Mouse (Mus musculus) frontal cortex, postnatal 36 days (tissue): ENCODE data around the gene Cd81.

Experiments used
- DNase-seq, 2 experiments: peaks; one replicate each; pipeline ENCODE4 v3.0.0; 2022; ENCODE audit warnings: low spot score in 2 of 2

Gene Cd81

DNA sequence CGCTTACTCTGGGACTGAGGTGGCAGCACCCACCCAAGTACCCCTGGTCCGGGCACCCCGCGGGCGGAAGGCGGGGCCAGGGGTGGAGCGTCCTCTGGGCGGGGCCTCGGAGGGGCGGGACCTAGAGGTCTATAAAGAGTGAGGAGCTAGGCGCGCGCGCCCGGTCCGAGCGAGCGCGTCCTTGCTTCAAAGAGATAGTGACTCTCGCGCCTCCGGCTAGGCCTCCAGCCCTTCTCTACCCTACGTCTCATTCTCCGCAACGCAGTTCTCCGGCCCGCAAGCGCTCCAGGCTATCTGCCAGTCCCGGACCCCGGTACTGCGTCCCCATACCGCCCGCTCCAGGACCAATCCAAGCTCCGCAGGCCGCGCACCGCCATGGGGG lies at the start of gene Cd81:
Gene Cd81, plus strand, starts transcription at position 114 of the 382 bp plus-strand sequence.
- peak; percentile 80 to 83 for DNase-seq

DNA sequence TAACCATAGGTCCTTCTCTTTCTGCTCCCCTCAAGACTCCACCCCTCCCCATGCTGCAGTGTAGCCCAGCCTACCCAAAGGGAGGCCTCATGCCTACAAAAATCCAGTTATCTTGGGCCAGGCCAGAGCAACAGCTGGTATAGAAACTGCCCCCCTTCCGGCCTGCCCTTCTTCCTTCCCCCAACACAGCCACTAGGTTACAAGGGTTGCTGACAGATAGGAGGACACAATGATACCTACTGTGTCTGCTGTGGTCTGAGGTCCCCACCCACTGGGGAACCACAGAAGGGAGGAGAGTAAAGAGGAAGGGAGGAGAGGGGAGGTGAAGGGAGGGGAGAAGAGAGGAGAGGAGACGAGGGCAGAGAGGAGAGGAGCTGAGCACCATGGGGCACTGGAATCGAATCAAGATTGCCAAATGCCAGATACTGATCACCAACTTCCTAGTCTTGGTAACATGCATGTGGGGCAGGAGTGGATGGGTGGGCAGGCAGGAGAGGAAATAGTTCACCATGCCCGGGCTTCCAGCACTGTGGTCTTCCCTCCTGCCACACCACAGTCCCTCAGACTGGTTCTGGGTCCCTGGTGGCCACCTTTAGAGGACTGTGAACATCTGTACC lies 47.7 kb upstream of the Cd81 start, which contains the start of gene Tspan32:
Gene Tspan32, plus strand, starts transcription at position 320 of the 617 bp plus-strand sequence.
- no peak for DNase-seq

DNA sequence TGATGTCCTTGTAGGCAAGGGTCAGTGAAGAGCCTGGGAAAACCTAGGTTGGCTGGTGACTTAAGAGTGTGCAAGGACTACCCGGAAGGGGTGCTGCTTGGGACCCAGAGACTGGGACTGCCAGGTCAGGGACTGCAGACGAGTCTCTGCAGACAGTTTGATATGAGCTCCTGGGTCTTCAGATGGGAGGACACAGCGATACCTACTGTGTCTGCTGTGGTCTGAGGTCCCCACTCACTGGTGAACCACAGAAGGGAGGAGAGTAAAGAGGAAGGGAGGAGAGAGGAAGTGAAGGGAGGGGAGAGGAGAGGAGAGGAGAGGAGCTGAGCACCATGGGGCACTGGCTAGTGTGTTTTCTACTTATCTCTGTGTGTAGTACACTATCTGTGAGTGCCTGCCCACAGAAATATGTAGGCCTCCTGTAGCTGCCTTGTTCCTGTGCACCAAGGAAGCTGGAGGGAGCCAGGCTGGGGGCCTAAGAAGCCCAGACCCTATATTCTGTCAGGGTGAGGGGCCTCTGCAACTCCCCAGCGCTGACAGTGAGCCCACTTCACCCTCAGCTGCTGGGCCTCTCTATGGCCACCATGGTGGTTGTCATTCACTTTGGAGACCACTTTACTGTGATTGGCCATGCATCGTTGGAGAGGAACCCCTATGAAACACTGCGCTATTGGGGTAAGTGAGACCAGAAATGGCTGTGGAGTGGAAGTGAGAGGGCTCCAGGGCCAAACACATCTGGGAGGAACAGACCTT lies 47.0 kb upstream of the Cd81 start:
- no peak for DNase-seq

DNA sequence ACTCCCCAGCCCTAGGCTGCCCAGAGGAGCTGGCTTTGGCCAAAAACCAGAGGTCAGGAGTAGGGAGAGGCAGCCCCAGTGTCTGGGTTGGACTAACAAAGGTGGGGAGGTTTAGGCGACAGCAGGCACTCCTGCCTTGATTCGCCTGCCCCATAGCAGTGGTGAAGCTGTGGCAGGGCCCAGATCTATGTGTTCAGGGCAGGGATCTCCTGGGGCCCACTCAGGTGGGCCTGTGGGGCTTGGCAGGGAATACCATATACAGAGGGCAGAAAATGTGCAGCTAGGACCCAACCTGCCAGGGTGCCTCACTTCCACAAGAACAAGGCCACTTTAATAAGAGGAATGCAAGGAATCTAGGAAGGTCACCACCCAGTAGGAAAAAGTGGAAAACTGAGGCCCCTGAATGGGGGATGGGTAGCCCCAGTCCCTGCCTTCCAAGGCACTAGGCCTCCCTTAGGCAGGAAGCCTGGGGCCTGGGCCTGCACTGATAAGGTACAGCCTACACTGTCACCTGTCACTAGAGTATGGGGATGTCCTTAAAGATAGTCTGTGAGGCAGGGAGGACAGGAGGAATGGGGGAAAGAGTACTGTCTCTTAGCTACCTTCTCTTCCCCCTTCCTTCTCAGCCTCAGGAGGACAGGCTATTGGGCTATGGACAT lies 46.3 kb upstream of the Cd81 start:
- no peak for DNase-seq

DNA sequence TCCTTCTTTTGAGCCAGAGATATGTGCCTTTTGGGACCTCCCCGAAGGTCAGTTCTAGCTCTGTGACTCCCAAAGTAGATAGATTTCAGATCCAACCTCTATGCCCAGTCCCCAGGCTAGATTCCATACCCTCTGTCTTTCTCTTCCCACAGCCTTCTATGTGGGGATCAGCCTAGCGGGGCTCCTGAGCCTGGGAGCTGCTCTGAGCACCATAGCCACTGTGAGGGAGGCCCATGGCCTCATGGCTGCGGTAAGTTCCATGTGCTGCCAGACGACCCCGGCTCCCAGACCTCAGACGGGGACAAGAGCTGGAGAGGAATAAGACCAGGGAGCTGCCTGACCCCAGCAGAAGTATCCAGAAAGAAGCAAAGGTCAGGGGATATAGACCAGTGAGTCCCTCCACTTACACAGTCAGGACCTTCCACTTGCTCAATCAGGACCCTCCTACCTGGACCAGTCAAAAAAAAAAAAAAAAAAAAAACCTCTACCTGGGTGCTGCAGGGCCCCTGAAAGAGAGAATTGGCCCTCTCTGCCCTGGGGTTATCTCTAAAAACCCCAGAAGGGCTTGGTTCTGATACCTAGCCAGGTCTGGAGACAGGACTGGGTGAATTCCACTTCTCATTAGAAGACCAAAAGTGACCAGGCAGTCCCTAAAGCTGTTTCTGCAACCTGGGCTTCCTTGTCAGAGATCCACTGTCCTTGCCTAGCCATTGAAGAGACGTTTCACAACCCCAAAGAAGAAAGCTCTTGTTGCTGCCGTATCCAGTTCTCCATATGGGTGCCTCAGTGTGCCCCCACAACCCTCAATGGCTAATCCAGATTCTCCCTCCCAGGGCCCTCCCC lies 45.6 kb upstream of the Cd81 start:
- DNase-seq = no peak

DNA sequence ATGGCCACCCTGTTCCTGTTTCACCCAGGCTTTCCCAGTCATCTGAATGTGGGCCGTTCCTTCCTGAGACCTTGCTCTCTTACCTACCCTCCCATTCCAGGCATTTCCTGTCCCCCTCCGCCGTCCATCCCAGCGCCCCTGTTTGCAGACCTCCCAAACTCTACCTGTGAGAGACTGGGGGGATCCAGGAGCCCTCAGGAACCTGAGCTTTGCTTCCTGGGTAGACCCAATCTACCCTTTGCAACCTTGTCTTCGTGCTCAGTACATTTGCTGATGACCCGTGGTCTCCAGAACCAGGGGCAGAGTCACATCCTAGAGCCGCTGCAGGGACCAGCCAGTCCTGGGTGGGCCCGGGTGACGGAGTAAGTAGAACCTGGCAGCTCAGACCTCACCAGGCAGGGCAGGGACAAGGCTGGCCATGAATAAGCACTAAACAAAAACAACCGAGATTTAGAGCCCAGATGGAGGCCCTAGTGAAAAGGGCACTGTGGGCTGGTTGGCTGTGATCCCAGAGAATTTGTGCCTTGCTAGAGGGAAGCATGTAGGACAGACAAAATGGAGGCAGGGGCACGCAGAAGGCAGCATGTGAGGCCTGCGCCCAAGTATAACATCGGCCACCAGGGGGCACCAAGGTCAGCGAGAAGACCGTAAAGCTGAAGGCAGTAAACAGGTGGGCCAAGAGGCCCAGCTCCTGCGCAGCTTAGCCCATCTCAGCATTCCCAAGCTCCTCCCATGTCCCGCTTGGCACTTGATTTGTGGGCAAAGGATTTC lies 44.8 kb upstream of the Cd81 start:
- peak; percentile 91 to 93 for DNase-seq

DNA sequence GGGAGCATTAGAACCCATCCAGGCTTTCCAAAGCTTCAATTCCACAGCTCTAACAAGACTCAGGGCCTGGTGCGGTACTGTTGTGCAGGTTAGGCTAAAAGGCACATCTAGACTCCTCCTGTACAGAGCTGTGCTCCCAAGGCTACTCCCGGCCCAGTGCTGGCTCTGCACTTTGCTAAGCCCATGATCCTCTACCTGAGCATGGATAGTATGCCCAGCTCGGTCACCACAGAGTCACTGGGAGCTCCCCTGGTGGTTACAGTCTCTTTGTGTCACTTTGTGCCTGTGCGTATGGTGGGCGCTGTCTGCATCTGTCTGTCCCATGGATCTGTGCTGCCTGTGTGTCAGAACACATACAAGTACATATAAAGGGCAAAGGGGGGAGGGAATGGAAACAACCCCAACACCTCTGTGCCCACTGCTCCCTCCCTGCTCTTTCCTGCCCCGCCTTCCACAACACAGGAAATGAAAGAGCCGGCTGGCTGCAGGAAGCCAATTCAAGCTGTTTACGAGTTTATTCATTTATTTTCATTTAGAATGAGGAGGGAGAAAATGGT lies 44.1 kb upstream of the Cd81 start:
- DNase-seq = no peak

DNA sequence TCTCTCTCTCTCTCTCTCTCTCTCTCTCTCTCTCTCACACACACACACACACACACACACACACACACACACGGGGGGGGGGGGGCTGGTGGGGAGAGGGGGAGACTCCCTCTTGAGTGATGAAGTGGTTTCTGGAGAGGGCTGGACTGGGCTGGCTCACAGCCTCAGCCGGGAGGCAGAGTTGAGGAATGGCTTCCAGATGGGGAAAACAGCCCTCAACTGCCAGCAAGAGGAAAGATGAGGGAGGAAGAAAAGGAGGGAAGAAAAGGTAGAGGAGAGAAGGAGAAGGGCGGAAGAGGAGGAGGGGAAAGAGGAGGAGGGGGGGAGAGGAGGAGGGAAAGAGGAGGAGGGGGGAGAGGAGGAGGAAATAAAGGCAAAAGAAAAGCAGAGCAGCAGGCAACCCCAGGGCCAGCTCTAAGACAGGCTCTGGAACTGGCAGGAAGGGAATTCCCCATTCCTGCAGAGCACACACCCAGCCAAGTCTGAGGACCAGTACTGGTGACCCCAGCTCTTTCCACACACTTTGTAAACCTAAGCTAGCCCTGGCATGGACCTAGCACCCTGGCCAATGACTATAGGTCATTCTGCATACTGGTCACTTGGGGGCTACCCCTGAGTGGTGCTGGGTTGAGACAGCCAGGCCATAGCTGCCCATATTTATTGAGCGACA lies 43.4 kb upstream of the Cd81 start:
- no peak for DNase-seq

DNA sequence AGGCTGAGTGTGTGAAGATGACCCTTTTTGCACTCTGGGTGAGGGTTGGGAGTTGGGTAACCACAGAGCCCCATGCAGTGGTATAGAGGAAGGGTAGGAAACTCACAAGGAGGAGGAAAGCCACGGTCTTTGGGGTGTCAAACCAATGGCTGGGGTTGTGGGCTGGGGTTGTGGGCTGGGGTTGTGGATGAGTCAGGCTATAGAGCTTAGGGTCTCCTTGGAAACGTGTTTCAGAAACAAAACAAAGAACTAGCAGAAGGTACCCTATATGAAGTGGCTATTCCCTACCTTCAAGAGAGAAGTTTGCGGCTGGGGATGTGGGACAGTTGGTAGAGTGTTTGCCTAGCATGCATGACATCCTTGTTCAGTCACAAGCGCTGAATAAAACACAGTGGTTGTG lies 42.5 kb upstream of the Cd81 start:
- DNase-seq = no peak

DNA sequence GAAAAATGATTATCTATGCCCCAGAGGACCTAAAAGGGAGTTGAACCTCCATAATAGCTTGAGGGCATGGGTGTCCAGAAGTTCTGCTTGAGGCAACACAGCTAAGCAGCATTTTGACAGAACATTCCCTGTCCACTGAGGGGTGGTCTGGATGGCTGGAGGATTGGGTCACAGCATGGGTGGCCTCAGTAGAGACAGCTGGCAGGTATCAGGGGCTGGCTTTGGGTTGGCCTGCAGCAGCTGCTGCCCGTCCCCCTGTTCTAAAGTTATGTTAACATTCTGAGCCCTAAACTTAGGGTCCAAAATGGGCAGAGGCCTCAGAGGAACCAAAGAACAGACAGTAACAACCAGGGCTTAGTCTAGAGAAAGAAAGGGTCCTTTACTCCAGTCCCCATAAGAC lies 41.3 kb upstream of the Cd81 start:
- no peak for DNase-seq

DNA sequence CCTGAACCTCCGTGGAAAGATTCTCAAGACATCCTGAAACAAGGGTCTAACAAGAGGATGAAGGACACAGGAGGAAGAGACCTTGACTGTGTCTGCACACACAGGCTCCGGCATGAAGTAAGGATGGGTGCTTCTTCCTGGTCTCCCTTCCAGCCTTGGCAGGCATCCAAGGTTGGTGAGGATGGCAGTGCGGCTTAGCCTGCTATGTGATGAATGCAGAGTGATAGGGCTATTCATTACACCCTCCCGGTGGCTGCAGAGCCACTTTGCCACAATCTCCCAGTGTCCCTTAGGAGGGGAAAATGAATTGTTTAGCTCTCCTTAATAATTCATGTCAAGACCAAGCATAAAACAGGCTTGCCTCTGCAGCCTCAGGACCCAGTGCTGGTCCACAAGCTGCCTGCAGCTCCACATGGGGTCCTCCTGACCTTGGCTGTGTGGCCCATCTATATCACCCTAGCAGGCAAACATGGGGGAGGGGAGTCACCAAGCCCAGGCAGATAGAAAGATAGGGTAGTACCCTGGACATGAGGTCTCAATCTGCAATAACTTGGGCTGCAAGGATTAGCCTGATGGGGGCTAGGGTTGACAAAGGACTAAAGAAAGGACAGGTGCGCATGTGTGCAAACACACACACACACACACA lies 40.2 kb upstream of the Cd81 start:
- no peak for DNase-seq

DNA sequence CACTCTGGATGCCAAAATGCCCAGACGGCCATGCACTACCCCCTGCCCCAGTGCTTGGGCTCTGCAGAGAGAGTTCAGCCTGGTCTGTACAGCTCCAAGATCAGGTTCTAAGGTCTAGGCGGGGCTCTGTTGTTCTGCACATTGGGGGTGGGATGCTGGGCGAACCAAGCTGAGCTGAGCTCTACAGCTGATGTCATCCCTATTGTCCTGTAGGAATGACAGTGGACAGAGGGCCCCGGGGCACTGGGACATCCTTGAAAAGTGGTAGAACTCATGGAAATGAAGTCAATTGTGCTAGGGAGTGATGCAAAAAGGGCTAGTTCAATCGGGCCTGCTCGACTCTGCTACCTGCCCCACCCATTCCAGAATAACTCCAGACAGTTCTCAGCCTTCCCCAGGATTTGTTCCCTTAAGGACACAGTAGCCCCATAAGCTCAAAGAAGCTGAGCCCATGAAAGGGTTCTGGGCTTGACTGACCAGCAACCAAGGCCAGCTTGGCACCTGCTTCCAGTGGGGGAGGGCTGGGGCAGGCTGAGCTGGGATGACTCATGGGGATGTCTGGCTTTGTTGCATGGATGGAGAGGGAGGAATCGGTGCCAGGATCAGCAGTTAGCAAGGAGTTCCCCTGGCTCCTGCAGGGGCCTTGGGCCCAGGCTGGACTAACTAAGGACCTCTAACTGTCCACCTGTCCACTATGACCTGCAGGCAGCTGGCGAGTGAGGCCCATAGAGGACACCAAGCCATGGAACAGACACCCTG lies 38.9 kb upstream of the Cd81 start:
- peak; percentile 40 to 47 for DNase-seq

DNA sequence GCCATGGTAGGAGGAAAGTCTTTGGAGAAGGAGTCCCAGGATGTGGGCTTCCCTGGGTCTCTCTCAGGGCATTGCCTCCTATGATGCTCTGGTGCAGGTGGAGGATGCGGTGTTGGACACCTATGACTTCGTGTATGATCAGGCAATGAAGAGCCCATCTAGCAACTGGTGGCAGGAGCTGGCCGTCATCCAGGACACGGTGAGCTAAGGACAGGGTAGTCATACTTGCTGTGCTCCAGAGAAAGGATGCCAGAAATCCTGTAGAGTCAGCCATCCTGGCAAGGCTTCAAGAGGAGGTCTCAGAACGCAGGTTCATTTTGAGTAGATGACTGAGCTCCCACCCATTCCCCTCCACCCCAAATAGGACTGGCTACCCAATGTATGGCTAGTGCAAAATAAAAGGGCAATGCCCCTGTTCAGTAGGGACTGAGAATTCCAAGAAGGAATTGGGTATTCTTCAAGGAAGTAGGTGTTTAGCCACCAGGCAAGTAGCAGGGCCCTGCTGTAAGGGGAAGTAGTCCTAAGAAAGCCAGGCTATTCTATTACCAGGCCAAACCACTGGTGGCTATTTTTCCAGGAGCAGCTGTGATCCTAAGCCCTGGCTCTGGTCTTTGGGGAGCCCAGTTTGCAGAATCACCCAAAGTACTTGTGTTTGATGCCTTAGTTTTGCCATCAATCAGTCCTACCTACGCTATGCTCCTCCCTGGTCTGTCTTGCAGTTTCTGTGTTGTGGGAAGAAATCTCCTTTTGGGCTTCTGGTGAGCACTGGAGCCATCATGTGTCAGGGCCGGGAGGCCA lies 37.5 kb upstream of the Cd81 start:
- no peak for DNase-seq

DNA sequence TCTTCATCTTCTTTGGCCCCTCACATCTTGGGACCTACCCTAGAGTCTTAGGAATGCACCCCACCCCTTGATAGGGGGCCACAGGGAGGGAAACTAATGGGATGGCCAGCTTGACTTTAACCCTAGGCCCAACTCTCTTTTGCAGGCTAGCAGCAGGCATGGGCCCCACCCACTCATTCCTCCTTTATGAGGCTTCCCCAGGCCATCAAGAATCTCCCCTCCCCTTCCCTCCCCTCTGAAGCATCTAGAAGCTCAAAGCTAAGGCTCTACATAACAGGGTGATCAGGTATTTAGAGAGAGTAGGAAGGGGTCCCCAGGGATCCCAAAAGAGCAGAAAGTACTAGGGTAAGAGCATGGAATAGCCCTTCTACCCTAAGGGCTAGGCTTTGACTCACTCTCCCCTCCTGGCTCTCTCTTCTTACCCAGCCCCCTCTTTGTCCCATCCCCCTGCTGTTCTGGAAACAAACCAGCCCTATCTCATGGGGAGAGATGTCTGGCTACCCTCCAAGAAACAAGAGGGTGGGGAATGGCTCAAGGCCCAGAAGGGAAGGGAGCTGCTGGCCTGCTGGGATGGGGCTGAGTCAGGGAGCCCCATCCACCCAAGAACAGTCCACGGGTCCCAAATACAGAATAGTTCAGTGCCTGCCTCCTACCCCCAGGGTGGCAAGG lies 36.6 kb upstream of the Cd81 start:
- DNase-seq = peak; percentile 49 to 58

DNA sequence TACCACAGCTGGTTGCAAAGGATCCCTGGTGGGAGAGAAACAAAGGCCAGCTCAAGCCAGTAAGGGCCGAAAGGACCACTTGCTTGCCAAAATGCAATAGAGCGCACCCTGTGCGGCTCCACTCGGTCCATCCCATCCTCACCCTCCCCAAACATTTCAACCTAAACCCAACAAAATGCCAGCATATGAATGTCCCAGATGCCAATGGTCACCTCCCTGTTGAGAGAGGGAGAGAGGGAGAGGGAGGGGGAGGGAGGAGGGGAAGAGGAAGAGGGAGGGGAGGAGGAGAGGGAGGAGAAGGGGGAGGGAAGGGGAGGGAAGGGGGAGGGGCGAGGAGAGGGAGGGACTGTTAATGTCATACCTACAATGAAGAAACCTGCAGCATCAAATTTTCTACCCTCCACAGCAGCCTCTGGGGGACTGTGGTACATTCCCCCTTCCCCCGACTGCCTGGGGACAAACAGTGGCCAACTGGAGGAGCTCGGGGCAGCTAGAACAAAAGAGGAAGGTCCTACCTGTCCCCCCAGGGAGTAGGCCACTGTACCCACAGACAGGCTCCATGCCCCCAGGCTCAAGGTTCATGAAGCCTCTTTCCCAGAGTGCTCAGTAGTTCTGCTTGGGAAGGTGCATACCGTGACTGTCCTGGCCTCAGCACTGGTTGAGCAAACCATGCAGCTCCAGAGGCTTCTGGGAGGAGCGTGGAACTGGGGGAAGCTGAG lies 36.0 kb upstream of the Cd81 start:
- no peak for DNase-seq

DNA sequence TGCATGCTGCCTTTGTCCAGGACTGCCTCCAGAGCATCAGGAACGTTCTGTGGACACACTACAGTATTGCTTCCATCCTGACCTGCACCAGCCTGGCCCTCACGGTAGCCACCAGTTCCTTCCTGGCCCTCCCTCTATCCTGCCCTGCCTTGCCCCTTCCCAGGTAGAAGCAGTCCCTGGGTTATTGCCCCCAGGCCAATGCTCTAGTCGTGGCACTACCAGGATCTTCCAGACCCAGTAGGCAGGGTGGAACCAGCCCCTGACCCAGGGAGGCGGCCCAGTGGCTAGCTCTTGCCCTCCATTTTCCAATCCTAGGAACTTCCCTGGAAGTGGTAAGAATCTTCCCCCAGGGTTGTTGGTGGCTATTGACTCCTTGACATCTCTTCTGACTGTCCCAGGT lies 35.4 kb upstream of the Cd81 start:
- DNase-seq = no peak

DNA sequence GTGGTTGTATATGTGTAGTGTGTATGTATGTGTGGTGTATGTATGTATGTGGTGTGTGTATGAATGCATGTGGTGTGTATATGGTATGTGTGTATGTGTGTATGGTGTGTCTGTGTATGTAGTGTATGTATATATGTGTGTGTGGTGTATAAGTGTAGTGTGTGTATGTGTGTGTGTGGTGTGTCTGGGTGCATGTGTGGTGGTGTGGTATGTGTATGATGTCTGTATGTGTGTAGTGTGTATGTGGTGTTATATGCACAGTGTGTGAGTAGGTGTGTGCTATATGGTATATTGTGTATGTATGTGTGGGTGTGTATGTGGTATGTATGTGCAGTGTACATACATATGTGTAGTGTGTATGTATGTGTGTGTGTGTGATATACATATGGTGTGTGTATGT lies 32.5 kb upstream of the Cd81 start:
- DNase-seq = no peak
